Mouse (Mus musculus) right cerebral cortex, adult 18-20 months (tissue): ENCODE data around the gene Rpl18.
A peak's percentile ranks its signal among the peaks of the same experiment; 100 is the strongest.

Experiments used
- DNase-seq: peaks from one replicate; pipeline ENCODE4 v3.0.0; 2022; ENCODE audit warnings: mixed read lengths

Rpl18 gene

DNA sequence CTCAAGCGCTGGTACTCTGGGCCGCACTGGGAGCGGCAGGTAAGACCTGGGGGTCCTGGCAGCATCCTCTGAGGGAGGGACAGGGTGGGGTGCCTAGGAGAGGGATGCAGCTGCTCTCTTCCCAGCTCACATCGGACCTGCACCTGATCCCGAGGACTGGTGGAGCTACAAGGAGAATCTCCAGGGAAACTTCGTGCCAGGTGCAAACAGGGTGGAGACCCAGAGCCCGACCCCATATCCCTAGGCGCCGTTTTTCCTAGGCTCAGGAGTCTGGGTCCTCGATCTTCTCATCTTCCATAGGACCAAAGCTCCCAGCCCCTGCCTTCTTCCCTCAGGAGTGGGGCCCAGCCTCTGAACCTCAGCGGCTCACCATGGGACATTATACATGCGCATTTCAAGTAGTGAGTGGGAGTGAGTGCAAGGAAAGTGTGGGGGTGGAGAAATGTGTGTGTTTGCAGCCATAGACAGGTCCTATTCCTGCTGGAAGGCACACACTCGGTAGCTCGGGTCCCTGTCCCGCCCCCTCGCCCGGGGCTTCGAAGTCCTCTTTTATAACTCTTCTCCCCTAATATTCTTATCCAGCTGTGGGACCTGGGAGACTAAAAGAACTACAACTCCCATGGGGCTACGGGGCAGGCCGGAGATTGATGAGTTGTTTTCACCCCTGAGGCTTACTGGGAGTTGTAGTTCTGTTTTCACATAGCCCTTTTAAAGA lies 14.8 kb upstream of the Rpl18 start:
- peak; percentile 89 for DNase-seq

DNA sequence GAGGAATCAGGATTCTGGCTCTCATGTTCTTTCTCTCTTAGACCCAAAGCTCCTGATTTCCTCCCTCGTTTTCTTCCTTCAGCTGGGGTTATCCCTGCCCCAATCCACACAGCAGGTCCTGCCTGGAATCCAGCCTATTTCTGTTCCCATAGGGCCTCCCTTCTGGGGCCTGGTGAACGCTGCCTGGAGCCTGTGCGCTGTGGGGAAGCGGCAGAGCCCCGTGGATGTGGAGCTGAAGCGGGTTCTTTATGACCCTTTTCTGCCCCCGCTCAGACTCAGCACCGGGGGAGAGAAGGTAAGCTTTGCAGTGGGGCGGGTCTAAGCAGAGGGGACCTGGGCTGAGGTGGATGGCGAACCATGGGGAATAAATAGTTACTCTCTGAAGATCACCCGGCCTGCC lies 14.2 kb upstream of the Rpl18 start:
- no peak for DNase-seq

DNA sequence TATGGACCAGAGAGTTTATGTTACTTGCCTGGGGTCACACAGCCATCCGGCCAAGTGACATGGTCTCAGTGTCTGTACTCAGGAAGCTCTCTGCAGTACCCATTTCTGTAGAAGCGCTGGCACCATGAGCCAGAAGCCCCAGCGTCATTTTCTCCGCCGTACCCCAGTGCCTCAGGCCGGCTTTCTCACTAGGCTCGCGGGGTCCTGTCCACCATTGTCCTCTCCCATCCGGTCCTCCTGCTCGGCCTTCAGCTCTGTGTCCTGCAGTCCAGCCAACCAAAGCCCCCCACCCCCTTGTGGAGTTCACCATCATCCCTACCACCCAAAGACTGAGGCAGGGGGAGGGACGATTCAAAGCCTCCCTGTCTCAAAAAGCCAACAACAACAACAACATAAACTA lies 13.7 kb upstream of the Rpl18 start:
- DNase-seq = no peak

DNA sequence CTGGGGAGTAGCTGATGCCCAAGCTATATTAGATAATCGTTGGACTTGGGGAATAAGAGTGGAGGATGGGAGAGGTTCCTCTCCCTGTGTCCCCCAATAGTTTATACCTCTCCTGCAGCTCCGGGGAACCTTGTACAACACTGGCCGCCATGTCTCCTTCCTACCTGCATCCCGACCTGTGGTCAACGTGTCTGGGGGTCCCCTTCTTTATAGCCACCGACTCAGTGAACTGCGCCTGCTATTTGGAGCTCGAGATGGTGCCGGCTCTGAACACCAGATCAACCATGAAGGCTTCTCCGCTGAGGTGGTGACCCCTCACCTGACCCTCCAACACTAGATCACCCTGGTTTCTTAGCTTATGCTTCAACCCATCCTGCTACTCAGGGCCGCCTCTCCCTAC lies 12.9 kb upstream of the Rpl18 start:
- no peak for DNase-seq

DNA sequence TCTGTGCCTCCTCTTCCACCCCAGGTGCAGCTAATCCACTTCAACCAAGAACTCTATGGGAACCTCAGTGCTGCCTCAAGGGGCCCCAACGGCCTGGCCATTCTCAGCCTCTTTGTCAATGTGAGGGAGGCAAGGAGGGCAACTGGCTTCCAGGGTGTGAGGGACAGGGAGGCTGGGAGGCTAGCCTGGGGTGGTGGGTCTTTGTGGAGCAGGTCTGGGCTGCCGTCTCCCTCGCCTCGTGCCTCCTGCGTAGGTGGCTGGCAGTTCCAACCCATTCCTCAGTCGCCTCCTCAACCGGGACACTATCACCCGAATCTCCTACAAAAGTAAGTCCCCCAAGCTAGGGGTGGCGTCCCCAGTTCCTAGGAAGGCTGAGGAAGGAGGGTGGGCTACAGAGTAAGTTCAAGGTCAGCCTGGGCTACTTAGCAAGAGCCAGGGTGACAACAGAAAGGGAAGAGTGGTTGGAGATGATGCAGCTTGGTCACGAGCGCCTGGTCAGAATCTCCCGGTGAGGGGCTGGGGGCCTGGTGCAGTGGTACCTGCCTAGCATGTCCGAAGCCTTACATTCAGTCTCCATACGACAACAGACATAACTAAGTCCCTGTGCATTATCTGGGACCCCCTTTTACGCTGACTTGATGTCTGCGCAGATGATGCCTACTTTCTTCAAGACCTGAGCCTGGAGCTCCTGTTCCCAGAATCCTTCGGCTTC lies 12.3 kb upstream of the Rpl18 start:
- DNase-seq = no peak

DNA sequence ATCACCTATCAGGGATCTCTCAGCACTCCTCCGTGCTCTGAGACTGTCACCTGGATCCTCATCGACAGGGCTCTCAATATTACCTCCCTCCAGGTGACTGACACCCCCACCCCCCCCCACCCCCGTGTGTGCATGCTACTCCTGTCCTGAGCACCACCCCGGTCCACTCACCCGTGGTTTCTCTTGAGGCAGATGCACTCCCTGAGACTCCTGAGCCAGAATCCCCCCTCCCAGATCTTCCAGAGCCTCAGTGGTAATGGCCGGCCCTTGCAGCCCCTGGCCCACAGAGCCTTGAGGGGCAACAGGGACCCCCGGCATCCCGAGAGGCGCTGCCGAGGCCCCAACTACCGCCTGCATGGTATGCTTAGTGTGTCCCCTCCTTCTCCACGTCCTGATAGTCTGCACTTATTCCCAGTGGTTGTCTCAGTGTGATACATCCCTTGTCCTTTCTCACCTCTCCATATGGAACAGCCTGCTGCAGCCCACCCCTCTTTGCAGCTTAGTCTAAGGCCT lies 11.7 kb upstream of the Rpl18 start:
- no peak for DNase-seq

DNA sequence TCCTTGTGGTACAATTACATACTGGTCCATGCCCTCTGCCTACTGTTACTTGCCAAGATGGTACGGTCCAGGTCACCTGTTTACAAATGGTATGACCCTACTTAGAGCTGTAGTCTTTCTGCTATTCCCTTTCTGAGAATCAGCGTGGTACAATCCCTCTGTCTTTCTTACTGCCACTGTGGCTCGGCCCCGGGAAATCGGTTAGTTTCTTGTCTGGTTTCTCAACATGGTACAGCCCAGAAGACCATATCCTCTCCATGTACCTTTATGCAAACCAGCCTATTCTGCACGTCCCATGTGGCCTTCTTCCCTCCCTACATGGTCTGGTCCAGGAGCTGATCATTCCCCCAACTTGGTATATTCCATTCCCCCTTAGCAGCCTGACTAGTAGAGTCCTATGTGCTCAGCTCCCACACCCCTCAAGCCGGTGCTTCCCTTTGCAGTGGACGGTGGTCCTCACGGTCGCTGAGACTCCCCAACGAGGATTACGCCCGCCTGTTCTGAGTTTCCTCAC lies 11.2 kb upstream of the Rpl18 start:
- peak; percentile 81 for DNase-seq

DNA sequence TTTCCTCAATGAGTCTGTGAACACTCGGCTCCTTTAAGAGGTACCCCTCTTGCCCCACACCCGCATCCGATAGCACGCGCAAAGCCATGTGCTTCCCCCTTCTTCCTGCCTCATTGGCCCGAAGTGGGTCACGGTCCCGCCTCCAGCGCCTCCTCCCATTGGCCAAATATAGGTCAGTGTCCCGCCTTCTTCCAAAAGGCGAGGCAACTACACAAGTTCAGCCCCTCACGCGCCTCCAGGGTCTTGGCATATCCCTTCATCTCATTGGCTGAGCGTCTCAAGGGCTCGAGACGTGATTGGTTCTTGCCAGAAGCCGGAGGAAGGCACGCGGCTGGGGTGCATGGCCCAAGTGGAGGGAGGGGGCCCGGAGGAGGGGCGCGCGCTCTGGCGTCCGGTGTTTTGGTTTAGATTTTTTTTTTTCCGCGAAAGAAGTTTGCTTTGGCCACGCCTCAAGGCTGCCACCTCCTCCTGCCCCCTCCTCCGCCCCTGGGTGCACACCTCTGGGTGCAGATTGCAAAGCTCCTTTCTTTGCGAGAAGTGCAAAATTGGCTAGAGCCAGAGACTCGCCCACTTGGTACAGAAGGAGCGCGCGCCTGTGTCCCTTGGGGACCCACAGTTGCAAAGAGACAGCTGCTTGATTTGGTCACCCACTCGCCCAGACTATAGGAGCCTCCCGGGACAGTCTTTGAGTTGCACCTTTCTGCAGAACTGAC lies 10.4 kb upstream of the Rpl18 start, which contains the start of gene Dbp:
Gene Dbp, plus strand, starts transcription at position 359 of the 713 bp plus-strand sequence.
- peak; percentile 100 for DNase-seq

DNA sequence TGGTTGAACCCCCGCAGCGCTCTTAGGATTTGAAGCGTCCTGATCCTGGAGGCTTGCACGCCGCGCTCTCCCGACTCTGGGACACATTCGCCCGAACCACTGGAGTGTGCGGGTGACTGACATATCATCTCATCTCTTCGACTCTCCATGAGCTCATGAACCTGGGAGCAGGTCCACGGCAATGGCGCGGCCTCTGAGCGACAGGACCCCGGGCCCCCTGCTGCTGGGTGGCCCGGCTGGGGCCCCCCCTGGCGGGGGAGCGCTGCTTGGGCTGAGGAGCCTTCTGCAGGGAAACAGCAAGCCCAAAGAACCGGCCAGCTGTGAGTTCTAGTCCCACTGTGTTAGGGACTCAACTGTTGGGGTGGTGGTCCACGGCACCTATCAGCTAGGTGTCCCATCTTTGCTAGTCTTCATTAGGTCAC lies 9.8 kb upstream of the Rpl18 start:
- DNase-seq = no peak

DNA sequence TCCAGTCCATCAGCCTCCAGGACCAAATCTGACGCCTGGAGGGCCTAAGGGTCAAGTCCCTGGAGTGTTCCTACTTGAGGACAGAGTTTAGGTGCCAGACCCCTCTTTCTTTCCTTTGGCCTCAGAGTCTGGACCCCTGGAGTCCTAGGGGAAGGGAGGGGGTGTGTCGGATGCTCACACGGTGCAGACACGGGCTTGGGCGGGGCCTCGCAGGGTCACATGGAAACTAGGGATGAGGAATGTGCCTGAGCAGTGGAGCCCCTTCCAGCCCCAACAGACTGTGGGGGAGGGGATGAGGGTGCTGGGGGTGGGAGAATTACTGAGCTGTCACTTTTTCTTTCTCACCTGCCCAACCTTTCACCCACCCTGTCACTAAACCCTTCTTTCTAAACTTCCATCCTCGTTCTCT lies 9.4 kb upstream of the Rpl18 start:
- peak; percentile 80 for DNase-seq

DNA sequence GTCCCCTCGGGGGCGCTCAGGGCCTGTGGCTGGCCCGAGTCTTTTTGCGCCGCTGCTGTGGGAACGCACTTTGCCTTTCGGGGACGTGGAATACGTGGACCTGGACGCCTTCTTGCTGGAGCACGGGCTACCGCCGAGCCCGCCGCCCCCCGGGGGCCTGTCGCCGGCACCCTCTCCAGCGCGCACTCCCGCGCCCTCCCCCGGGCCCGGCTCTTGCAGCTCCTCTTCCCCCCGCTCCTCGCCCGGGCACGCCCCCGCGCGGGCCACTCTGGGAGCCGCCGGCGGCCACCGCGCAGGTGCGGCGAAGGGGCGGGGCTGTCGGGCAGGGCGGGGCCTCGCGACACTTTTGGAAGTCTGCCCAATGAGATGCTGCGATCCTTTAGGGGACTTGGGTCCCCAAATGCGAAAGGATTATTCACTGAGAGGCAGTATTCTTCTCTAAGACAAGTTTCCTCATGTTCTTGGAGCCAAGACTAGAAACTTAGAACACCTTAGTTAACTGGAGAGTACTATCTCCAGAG lies 8.5 kb upstream of the Rpl18 start:
- peak; percentile 86 for DNase-seq

DNA sequence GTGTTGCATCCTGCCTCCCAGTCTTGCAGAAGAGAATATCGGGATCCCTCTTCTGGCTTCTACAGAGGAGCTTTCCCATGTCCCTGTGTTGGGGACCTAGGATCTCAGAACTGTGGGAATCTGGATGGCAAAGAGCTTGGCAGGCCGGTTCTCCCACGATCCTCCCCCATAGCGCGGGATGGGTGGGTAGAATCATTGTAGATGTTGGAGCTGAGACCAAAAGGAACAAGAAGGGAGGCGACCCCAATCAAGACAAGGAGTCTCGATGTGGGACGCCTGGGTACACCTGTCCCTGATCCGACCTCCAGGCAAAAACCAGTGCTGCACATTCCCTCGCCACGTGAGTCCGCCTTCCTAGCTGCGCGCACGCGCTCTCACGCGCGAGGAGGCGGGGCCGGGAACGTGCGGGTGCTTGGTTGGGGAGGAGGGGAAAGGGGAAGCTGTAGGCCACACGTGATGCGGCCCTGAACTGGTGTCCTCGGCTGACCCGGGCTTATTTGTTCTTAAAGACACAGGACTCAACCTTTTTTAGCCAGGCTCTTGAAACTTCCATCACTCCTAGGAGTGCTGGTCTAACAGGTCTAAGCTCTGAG lies 7.8 kb upstream of the Rpl18 start:
- DNase-seq = peak; percentile 93

DNA sequence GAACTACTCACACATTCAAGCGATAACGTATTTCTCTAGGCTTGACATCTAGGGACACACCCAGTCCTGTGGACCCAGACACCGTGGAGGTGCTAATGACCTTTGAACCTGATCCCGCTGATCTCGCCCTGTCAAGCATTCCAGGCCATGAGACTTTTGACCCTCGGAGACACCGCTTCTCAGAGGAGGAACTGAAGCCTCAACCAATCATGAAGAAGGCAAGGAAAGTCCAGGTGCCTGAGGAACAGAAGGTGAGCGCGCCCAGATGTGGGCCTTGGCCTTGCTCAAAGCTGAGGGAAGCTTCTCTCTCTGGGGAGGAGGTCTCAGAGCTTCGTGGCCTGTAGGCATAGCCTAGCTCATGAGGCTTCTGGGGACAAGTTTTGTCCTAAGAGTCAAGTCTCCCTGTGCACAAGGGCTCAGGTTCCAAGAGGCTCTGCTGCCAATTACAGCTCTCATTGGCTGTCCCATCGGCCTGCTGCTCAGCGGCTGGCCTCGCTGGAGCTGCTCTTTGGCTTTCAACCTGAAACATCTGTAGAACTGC lies 7.0 kb upstream of the Rpl18 start:
- no peak for DNase-seq

DNA sequence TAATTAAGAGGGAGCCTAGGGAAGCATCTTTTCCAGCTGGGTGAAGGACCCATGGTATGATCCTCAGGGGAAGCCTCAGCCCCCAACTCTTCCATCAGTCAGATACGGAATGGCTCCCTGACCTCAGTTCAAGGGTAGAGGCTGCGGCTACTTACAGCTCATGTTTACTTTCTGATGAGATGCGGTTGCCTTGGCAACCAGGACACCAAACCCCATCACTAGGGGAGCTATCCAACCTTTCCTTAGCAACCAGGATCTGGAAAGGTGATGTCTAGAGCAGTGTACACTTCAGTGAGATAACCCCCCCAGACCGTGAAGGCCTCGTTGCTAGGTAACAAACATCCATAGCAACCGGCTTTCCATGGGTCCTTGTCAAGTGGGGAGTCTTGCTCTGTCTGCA lies 6.2 kb upstream of the Rpl18 start:
- no peak for DNase-seq

DNA sequence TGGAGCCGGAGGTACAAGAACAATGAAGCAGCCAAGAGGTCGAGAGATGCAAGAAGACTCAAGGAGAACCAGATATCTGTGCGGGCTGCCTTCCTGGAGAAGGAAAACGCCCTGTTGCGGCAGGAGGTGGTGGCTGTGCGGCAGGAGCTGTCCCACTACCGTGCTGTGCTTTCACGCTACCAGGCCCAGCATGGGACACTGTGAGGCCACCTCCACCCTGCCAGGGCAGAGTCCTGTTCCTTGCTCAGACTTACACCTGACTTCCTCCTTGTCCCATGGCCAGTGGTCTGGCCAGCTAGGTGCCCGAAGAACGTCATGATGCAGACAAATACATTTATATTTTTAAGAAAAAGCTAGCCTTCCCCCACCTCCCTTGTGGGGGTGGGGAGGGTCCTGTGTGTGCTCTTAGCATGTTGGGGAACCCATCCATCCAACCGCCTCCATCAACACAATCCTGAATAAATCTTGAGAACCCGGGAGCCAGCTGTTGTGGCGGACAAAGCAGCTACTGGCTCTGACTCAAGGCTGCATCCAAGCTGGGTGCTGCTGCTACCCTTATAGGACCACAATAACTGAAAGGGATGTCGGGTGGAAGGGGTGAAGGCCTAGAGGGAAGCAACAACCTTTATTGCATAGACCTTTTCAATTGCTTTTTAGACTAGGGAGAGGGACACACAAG lies 5.4 kb upstream of the Rpl18 start:
- no peak for DNase-seq

DNA sequence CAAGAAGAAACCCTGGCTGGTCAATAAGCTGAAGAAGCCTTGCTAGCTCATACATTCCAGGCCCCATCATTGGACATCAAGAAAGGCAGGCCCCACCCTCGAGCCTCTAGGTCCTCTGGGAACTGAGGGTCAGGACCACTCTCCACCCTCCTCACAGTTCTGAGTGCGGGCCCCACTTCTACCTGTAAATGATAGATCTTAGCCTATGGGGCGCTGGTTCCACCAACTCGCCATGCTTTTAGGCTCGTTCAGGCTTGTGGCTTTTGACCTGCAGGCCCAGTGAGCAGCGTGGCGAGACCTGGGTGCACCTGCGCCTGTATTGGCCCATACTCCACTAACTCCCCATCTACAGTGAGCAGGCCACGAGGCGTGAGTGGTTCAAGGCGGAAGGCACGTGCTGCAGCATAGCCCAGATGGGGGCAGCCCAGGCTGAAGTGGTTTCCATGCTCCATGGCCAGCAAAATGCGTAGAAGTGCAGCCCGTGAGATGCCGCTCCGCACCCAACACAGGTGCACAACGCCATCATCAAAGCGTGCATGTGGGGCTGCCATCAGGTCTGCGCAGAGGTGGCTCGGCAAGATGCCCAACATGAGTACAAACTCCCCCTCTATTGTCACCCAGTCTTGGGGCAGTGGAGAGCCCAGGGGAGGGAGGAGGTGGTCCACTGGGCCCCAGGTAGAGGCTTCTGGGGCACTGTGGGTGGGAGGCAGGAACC lies 4.6 kb upstream of the Rpl18 start:
- no peak for DNase-seq

DNA sequence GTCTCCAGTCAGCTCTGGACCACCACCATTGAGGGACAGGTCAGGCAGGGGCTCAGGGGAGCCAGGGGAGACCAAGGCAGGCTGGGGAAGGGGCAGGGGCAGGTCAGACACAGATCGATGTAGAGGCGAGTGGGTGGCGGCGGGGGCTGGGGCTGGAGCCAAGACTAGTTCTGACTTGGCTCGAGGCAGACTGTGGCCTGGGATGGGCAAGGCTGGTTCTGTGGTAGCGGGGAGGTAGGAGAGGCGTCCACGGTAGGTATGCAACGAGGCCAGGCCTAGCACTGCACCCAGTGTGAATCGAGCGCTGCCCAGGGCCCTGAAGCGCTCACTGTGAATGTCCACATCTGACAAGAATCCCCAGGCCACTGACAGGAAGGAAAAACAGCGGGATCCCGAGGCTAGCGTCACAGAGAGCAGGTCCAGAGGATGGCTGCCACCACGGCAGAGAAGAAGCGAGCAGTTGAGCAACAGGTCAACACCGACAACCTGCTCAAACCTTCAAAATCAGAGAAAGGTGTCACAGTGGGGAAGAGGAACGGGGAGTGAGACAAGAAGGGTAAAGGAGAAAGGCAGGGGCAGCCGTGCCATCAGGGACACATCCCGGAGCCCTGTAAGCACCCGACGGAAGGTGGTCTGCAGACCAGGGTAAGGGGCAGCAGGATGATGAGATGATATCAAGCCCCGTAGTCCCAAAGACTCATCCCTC lies 3.8 kb upstream of the Rpl18 start:
- no peak for DNase-seq

DNA sequence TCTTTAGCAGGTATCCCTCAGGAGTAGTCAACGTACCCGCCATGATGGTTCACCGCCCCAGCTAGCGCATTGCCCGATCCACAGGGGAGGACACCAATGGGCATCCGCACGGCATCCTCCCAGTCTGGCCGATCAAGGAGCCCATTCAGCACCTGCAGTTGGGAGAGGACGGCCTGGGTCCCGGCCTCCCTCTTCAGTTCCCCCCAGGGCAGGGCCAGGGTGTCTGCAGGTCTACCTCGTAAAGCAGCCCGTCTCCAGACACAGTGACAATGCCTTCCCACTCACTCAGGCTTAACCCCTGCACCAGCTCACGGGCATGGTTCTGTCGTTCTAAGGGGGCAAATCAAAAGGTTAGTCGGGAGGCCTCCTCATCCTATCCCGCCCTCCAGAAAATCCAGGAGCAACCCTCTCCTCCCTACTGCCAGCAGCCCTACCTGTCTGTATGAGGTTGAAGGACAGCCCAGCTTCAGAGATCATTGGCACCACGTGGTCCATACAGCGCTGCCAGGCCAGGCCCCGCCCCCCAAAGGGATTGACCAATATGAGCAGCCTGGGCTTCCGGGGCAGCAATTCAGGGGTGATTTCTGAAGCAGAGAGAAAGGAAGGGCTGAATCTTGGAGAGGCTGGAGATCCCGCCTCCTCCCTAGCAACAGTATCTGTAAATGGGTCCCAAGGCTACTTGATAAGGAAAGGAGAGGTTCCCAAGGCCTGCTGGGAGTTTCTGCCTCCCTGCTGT lies 3.1 kb upstream of the Rpl18 start:
- DNase-seq = no peak

DNA sequence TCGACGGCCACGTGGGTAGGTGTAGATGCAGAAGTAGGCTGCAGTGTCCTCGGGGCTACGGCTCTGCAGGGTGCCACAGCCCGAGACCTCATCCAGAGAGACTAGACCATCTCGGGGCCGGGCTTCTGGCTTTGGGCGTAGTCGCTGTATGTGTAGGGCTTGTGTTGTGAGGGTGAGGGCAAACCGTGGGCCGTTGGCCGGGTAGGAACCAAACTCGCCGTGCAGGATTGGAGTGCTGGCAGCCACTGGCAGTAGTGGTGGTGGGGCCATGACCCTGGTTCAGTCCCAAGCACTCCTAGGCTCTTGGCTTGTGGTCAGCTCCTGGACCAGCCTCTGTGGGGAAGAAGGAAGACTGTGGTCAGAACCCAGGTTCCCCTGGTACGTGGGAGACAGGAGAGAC lies 1.9 kb upstream of the Rpl18 start:
- no peak for DNase-seq
